Mouse (Mus musculus) testis, adult 2 months (tissue): ENCODE measurements around the gene Tspyl3. TPM values are rescaled to one million over a fixed set of nuclear protein-coding genes. Genes with fewer than 3 reads are reported as not detected.
"Not testable (repeated sequence)": the region's sequence is repeated elsewhere in the genome, so short reads cannot be mapped to it uniquely, and the experiment has no call there.

Experiments
- H3K27ac ChIP-seq: fragments of 200-500 bp; 2 replicates; pipeline ENCODE4 v1.5.1; 2012; ENCODE audit warnings: low read depth, low read length; ENCODE audit not compliant: control insufficient read depth, insufficient read depth
- H3K27me3 ChIP-seq: fragments of 200-500 bp; 2 replicates; pipeline ENCODE4 v1.6.1; 2012; ENCODE audit warnings: mild to moderate bottlenecking, low read length, moderate library complexity; ENCODE audit not compliant: control insufficient read depth, insufficient read depth
- H3K36me3 ChIP-seq: fragments of 200-500 bp; 2 replicates; pipeline ENCODE4 v1.6.1; 2012; ENCODE audit warnings: mild to moderate bottlenecking, low read length; ENCODE audit not compliant: control insufficient read depth, insufficient read depth
- H3K4me1 ChIP-seq: fragments of 200-500 bp; 2 replicates; pipeline ENCODE4 v1.6.1; 2012; ENCODE audit warnings: low read length; ENCODE audit not compliant: control insufficient read depth, insufficient read depth
- H3K4me3 ChIP-seq: fragments of 200-500 bp; 2 replicates; pipeline ENCODE4 v1.5.1; 2012; ENCODE audit warnings: low read depth, mild to moderate bottlenecking, low read length, moderate library complexity, mixed read lengths; ENCODE audit not compliant: control insufficient read depth
- CTCF ChIP-seq: fragments of 200-500 bp; IDR thresholded peaks from 2 replicates; pipeline ENCODE4 v1.5.1; 2012; ENCODE audit warnings: low read depth, mild to moderate bottlenecking, inconsistent platforms, low read length, moderate library complexity; ENCODE audit not compliant: control insufficient read depth, insufficient read depth, insufficient replicate concordance
- POLR2A ChIP-seq: fragments of 200-500 bp; IDR thresholded peaks from 2 replicates; pipeline ENCODE4 v1.6.1; 2012; ENCODE audit warnings: low read depth, mild to moderate bottlenecking, inconsistent platforms, low read length, moderate library complexity; ENCODE audit not compliant: control insufficient read depth
- polyA plus RNA-seq: library from polyadenylated mRNA; depleted of rRNA; stranded (reverse); fragments of >200 nt; gene quantifications from 2 replicates; pipeline ENCODE4 v1.2.3, GENCODE M21; 2012; rRNA removed

The Tspyl3 gene
- 0.83 and 1.0 TPM in 2 replicates for polyA plus RNA-seq

DNA sequence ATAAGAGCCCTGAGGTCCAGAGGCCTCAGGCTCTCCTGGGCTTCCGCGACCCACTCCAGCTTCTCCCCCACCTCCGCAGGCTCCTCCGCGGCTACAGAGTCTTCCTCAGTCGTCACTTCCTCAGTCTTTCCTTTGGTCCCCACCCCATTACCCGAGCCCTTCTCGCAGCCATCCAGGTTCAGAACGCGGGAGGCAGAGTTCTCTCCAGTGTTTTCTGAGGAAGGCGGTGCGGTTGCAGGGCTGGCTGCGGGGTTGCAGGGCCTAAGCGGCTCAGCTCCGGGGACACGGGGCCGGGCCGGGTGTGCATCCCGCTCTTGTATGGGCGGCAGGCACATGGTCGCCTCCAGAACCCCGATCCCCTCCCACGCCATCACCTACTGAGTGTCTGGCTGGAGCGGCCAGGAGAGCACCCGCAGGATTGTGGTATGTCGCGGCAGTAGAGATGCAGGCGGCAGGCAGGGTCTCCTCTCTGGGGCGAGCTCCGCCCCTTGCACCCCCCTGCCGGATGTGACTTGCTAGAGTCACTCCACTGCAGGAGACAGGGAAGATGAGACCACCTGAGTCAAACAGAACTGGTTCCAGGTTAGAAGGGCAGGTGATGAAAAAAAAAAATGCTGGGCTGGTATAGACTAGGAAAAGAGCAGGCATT is at the start of gene Tspyl3:
Gene Tspyl3, minus strand, starts transcription at position 496 of the 649 bp plus-strand sequence.
- H3K27me3 ChIP-seq, result no peaks in the 10 kb centered on the region
- H3K4me3 ChIP-seq, result peak within 1 kb of the TSS; percentile 77
- TF ChIP-seq CTCF (no peak), POLR2A (no peak)
- H3K27ac ChIP-seq, result no peak within 1 kb of the TSS
- H3K4me1 ChIP-seq, result peaks cover 10% of the 10 kb centered on the region
- H3K36me3 ChIP-seq, result no peaks in the 10 kb centered on the region

DNA sequence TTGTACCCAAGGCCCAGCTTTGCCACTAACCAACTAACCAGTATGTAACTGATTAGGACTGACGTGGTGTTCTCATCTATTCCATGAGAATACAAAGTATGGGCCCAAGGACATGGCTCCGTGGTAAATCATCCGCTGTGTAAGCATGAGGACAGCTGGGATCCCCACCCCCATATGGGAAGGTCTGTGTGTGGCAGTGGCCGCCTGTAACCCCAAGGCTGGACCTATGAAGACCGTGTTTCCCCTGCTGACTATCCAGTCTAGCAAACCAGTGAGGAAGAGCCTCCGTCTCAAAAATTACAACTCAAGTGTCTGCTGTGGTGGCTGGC is 49.6 kb upstream of the Tspyl3 start:
- Histone ChIP-seq H3K27ac (no peak overlapping the region), H3K4me1 (no peaks in the 10 kb centered on the region), H3K36me3 (no peaks in the 10 kb centered on the region), H3K4me3 (no peak overlapping the region), H3K27me3 (no peaks in the 10 kb centered on the region)
- TF ChIP-seq POLR2A (no peak), CTCF (no peak)

DNA sequence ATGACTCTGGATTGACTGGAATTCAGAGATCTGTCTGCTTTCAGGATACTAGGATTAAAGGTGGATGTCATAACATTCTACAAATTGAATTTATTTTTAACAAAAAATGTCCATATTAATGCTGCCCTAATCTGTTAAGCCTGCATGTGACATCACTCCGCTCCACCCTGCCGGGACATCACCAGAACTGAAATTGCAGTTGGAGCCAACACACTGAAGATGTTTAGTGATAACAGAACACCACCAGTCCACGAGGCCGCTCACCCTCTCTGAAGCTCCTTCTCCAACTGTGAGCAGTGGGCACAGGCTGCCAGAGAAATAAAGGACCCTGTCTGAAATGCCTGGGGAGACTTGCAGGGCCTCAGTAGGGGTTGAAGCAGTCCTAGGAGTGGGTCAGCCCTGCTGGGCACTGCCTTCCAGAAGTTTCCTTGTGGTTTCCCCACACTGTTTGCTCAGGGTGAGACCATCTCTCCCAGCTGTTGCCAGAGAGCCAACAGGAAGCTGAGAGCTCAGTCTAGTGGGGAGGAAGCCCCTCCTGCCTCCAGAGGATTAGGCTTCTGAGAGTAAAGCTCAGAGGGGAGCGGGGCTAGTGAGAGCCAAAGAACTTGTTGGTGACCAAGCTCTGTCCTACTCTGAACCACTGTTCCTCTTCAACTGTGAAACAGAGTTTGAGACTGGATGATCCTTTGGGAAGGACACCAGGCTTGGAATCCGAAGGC is 49.1 kb upstream of the Tspyl3 start:
- H3K27me3 ChIP-seq, H3K27ac ChIP-seq, H3K36me3 ChIP-seq, H3K4me3 ChIP-seq, H3K4me1 ChIP-seq: not testable (repeated sequence)

DNA sequence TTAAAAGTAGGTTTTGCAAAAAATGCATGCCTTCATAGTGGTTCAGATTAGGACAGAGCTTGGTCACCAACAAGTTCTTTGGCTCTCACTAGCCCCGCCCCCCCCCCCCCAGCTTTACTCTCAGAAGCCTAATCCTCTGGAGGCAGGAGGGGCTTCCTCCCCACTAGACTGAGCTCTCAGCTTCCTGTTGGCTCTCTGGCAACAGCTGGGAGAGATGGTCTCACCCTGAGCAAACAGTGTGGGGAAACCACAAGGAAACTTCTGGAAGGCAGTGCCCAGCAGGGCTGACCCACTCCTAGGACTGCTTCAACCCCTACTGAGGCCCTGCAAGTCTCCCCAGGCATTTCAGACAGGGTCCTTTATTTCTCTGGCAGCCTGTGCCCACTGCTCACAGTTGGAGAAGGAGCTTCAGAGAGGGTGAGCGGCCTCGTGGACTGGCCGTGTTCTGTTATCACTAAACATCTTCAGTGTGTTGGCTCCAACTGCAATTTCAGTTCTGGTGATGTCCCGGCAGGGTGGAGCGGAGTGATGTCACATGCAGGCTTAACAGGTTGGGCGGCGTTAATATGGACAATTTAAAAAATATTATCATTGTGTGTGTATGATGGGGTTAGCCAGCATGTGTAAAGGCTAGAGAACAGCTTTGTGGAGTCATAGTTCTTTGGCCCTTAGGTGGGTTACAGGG is 45.1 kb upstream of the Tspyl3 start:
- not testable (repeated sequence) for H3K27ac ChIP-seq, H3K27me3 ChIP-seq, H3K36me3 ChIP-seq

DNA sequence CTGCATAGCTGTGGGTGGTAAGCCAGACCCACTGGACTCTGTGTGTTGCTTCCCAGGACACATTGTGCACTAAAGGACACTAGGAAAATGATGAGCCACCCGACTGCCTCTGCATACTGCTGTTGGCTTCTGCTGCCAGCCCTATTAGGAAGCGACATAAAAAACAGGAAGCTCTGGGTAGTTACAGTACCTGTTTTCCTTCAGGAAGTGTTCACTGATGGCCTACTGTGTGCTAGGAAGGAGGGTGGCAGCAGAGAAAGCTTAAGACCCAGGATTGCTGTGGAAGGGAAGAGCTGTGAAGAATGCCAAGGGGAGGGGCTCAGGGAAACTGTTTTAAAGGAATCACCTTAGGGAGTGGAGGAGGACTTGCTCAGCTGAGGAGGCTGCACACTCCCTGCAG is 42.1 kb upstream of the Tspyl3 start:
- H3K4me3 ChIP-seq, result no peak overlapping the region
- H3K36me3 ChIP-seq, result peaks cover 2% of the 10 kb centered on the region; the same call in 1 of the 2 replicates
- no peaks in the 10 kb centered on the region for H3K27me3 ChIP-seq
- no peak overlapping the region for H3K27ac ChIP-seq
- H3K4me1 ChIP-seq, result no peaks in the 10 kb centered on the region
- TF ChIP-seq POLR2A (no peak), CTCF (no peak)

More for the DNA sequence above, 45.1 kb upstream of the Tspyl3 start:
- not testable (repeated sequence) for H3K4me3 ChIP-seq, H3K4me1 ChIP-seq

DNA sequence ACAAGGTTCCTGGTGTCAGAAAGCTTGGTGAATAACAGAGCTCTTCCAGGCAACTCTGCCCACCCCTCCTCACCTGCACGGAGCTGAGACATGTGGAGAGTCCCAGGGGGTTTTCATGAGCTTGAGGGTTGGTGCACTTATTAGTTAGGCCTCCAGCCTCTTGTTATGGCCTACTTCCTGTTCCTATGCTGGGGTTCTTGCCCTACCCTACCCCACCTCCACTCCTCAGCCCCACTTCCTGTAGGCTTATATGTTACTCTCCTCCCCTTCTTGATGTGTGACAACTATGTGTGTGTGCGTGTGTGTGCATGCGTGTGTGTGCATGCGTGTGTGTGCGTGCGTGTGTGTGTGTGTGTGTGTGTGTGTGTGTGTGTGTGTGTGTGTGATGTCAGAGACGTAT is 37.8 kb upstream of the Tspyl3 start:
- Histone ChIP-seq H3K4me3 (no peak overlapping the region), H3K27ac (no peak overlapping the region), H3K27me3 (no peaks in the 10 kb centered on the region), H3K36me3 (peaks cover 2% of the 10 kb centered on the region), H3K4me1 (no peaks in the 10 kb centered on the region)
- TF ChIP-seq POLR2A, result no peak
- no peak for TF ChIP-seq CTCF

DNA sequence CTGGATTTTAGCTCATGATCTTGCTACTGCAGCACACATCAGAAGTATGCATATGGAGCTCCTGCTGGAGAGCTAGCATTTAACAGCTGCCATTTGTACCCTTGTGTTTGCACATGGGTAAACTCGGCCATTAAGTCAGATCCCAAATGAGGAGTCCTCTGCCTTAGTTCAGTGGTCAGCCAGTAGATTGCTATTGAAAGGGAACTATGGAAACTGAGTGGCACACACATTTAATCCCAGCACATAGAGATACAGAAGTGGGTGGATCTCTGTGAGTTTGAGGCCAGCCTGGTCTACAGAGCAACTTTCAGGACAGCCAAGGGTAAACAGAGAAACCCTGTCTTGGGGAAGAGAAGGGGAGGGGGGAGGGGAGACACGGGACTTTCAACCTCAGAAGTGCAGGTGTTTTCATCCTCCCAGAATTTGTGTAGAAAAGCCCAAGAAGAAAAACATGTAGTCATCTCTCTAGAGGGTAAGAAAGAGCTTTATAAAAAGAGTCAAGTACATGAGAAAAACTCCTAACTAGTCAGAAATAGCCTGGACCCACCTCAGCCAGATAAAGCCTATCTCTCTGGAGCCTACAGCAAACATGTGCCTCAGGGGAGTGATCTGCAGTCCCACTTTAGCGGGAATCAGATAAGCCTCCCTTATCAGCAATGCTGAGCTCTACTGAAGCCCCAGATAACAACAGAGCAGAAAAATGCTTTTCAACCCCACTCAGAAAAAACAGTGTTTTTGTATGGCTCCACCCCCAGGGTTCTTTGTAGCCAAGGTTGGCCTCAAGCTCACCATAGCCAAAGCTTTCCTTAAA is 34.8 kb upstream of the Tspyl3 start:
- no peak overlapping the region for H3K4me3 ChIP-seq
- TF ChIP-seq CTCF (no peak), POLR2A (no peak)

More for the DNA sequence above, 34.8 kb upstream of the Tspyl3 start:
- no peaks in the 10 kb centered on the region; the same call in 1 of the 2 replicates for H3K36me3 ChIP-seq
- no peak overlapping the region for H3K27ac ChIP-seq
- H3K4me1 ChIP-seq, result no peaks in the 10 kb centered on the region
- H3K27me3 ChIP-seq, result no peaks in the 10 kb centered on the region
